Mouse (Mus musculus) C2C12 (cell line): ENCODE data around the gene 3110018I06Rik. TPM values are rescaled to one million over a fixed set of nuclear protein-coding genes. Genes with fewer than 3 reads are reported as not detected.

Source experiments
- H3K27me3 ChIP-seq: one replicate; pipeline ENCODE4 v1.6.1; 2011; ENCODE audit not compliant: control insufficient read depth, insufficient read depth, insufficient read length
- H3K36me3 ChIP-seq: one replicate; pipeline ENCODE4 v1.6.1; 2011; ENCODE audit not compliant: control insufficient read depth, insufficient read depth
- H3K4me3 ChIP-seq: one replicate; pipeline ENCODE4 v1.5.1; 2011; ENCODE audit warnings: mild to moderate bottlenecking, control low read depth; ENCODE audit not compliant: poor library complexity, insufficient read depth, severe bottlenecking
- H3K79me2 ChIP-seq: one replicate; pipeline ENCODE4 v1.6.1; 2011; ENCODE audit not compliant: control insufficient read depth, insufficient read depth
- H3K79me3 ChIP-seq: one replicate; pipeline ENCODE4 v1.6.1; 2011; ENCODE audit warnings: low read depth, control low read depth
- H3ac ChIP-seq: one replicate; pipeline ENCODE3; 2011; ENCODE audit warnings: low read depth; ENCODE audit not compliant: control insufficient read depth, insufficient read length
- CEBPB ChIP-seq: IDR thresholded peaks from one replicate; pipeline ENCODE4 v1.6.1; 2011; ENCODE audit warnings: low read depth, mild to moderate bottlenecking, control low read depth, moderate library complexity
- CTCF ChIP-seq: IDR thresholded peaks from one replicate; pipeline ENCODE4 v1.5.1; 2011; ENCODE audit not compliant: control insufficient read depth, insufficient read depth, insufficient read length
- FOSL1 ChIP-seq: IDR thresholded peaks from one replicate; pipeline ENCODE4 v1.8.0; 2011; ENCODE audit warnings: mild to moderate bottlenecking, low read length; ENCODE audit not compliant: poor library complexity, insufficient read depth, severe bottlenecking
- MAX ChIP-seq: IDR thresholded peaks from one replicate; pipeline ENCODE4 v1.6.1; 2011; ENCODE audit warnings: mild to moderate bottlenecking, control low read depth
- MYOD1 ChIP-seq: IDR thresholded peaks from one replicate; pipeline ENCODE4 v1.6.1; 2011; ENCODE audit warnings: low read depth; ENCODE audit not compliant: control insufficient read depth, insufficient read length
- MYOG ChIP-seq: IDR thresholded peaks from one replicate; pipeline ENCODE4 v1.6.1; 2011; ENCODE audit not compliant: control insufficient read depth, insufficient read length; ENCODE audit errors: extremely low read depth
- USF1 ChIP-seq: IDR thresholded peaks from one replicate; pipeline ENCODE4 v1.6.1; 2011; ENCODE audit warnings: low read depth, mild to moderate bottlenecking, control low read depth, moderate library complexity
- polyA plus RNA-seq: library from polyadenylated mRNA; unstranded; fragments of >200 nt; fragmentation: generic; extraction: Trizol; gene quantifications from one replicate; pipeline ENCODE4 v1.2.1, GENCODE M21; 2012; ENCODE audit warnings: missing spikeins

The 3110018I06Rik gene
- polyA plus RNA-seq, 1 experiment: not detected

- Histone ChIP-seq H3K79me3 (no peaks in the 10 kb centered on the region), H3K4me3 (no peak overlapping the region), H3K79me2 (no peaks in the 10 kb centered on the region), H3ac (no peak overlapping the region), H3K27me3 (no peaks in the 10 kb centered on the region), H3K36me3 (no peaks in the 10 kb centered on the region)
- TF ChIP-seq MYOG (no peak), FOSL1 (no peak), USF1 (no peak), CTCF (no peak), MAX (no peak), MYOD1 (no peak), CEBPB (no peak)
These were observed 28.1 kb downstream of the 3110018I06Rik start for GRCm38 (mm10) chr12:107516265-107517217.

DNA sequence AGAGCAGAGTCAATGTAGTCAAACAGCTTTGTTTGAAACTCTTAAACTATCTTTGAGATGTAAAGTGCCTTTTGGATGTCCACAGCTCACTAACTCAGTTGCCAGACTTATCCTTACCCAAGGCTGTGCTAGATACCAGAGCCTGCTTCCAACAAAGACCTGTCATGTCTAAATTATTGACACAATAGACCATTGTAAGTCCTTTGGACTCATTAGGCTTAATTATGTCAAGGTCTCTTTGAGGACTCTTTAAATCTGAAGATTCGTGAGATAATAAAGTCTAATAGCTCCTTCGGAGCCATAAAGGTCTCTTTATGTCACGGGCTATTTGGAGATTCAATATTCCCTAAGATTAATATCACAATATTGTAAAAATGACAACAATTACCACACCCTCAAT, 32.5 kb downstream of the 3110018I06Rik start:
- Histone ChIP-seq H3K79me3 (no peaks in the 10 kb centered on the region), H3ac (no peak overlapping the region), H3K79me2 (no peaks in the 10 kb centered on the region), H3K36me3 (no peaks in the 10 kb centered on the region), H3K27me3 (no peaks in the 10 kb centered on the region), H3K4me3 (no peak overlapping the region)
- TF ChIP-seq MYOD1: no peak

DNA sequence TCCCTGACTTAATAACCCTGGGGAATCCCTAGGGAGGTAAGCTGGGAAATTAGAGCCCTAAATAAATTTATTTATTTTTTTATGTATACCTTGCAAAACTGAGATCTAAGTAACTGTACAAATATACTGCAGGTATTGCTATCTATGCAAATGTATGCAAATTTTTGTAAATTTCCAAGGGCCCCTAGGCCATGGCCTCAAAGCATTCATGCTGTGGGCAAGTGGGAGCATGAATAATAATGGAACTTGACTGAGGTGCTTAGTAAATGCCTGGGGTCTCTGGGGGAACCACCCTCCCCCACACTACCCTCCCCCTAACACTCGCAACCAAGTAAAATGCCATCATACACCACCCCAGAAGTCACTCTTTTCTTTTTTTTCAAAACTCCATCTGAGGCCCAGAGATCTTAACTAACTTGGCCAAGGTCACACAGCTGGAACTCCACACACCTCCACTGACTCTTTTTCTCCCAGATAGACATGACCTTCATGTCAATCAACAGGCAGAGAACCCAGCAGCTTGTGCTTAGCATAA, 40.0 kb downstream of the 3110018I06Rik start:
- H3K27me3 ChIP-seq: no peaks in the 10 kb centered on the region
- no peak overlapping the region for H3K4me3 ChIP-seq
- H3K36me3 ChIP-seq: no peaks in the 10 kb centered on the region
- TF ChIP-seq MAX (no peak), FOSL1 (no peak), MYOD1 (no peak), USF1 (no peak), MYOG (no peak), CEBPB (no peak), CTCF (no peak)
- H3K79me2 ChIP-seq: no peaks in the 10 kb centered on the region
- H3K79me3 ChIP-seq: no peaks in the 10 kb centered on the region
- H3ac ChIP-seq: no peak overlapping the region

DNA sequence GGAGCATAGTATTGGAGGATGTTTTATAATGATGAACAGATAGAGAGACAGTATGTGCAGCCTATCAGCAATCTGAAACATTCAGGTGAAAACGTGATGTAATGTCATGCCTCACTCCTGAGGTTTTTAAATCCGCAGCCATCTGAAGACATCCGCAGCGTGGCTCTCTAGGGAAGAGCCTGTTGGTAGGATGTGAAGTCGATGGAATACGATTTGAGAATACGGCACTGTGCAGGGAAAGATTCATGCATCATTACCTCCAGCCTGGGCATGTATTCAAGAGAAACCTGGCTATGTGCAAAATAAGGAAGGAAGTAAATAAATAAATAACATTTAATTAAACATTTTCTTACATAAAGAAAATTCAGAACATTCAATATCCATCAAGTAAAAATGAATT, 44.4 kb downstream of the 3110018I06Rik start:
- Histone ChIP-seq H3K79me3 (no peaks in the 10 kb centered on the region), H3K79me2 (no peaks in the 10 kb centered on the region), H3ac (no peak overlapping the region), H3K27me3 (no peaks in the 10 kb centered on the region), H3K36me3 (no peaks in the 10 kb centered on the region), H3K4me3 (no peak overlapping the region)
- TF ChIP-seq CTCF (no peak), MAX (no peak), CEBPB (no peak), USF1 (no peak), FOSL1 (no peak), MYOD1 (no peak), MYOG (no peak)
